Mouse (Mus musculus) ES-Bruce4 (cell line): ENCODE results near the gene Vamp2.

Experiments used
- CTCF ChIP-seq: IDR thresholded peaks from one replicate; pipeline ENCODE4 v1.8.1; 2011; ENCODE audit warnings: low read depth, low read length
- EP300 ChIP-seq: IDR thresholded peaks from 2 replicates; pipeline ENCODE4 v1.6.1; 2011; ENCODE audit warnings: low read depth, low read length; ENCODE audit not compliant: insufficient read depth
- POLR2A ChIP-seq: IDR thresholded peaks from one replicate; pipeline ENCODE4 v1.8.1; 2011; ENCODE audit warnings: low read length; ENCODE audit not compliant: insufficient read depth

GRCm38 (mm10) chr11:69125041-69125851 is 37.0 kb downstream of the Vamp2 start:
- no peak for TF ChIP-seq POLR2A
- peak; percentile 39 for TF ChIP-seq CTCF
- TF ChIP-seq EP300 = no peak
